ENCODE assay signal across 10 mouse cellular contexts in the genomic region with DNA sequence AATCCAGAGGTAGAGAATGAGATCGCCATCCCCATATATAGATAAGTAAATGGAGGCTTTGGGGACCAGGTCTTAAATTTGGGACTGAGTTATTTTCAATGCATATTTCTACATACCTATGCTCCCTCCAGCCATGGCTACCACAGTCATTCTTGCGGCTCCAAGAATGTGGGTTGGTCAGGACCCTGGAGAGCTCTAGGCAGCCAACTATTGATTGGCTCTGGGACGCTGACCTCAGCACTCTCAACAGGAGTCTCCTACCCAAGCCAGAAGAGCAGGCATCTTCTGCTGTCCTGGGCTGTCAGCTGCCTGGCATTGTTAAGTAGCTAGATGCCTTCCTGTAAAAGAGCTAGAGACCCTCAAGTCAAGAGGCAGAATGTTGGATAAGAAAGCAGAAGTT.
DNase-seq lines count a peak whose midpoint lies in the region; ATAC-seq lines count a peak whose summit lies in the region.
"Had no signal": no experiment of that assay in that cellular context is flagged by ENCODE, and none has a peak within 500 bp of the region (broad histone marks: within the 10 kb centered on the region; RNA-seq: fewer than 3 reads in every experiment).

No protein-coding gene starts in this region.

- H3K9me3 ChIP-seq in heart, embryonic 10.5 days = no peaks in the 10 kb centered on the region
- H3K9me3 ChIP-seq in neural tube, embryonic 15.5 days (replicated peaks) = no peaks in the 10 kb centered on the region
- H3K9me3 ChIP-seq in embryonic facial prominence, embryonic 14.5 days (ENCODE audit: control insufficient read depth, low read length) = no peaks in the 10 kb centered on the region
- H3K9me3 ChIP-seq: heart, embryonic 15.5 days; midbrain, embryonic 13.5 days had no signal

- no peak overlapping the region for H3K27ac ChIP-seq in heart, embryonic 10.5 days
- H3K27ac ChIP-seq in neural tube, embryonic 15.5 days (replicated peaks) = no peak overlapping the region
- no peak overlapping the region for H3K27ac ChIP-seq in embryonic facial prominence, embryonic 14.5 days (replicated peaks; ENCODE audit: low read depth, low read length)
- H3K27ac ChIP-seq: heart, embryonic 15.5 days; midbrain, embryonic 13.5 days had no signal

- peak; percentile 86 for DNase-seq in heart, embryonic 10.5 days (ENCODE audit: low spot score)
- no peak for DNase-seq in heart, adult 8-10 months (ENCODE audit: low spot score)
- peak; percentile 49 for DNase-seq in neural tube, embryonic 10.5 days (ENCODE audit: extremely low spot score, low spot score)
- DNase-seq in embryonic facial prominence, embryonic 14.5 days (ENCODE audit: low spot score) = peak; percentile 69
- DNase-seq in retina, embryonic 14.5 days (ENCODE audit: low spot score) = peak; percentile 79
- DNase-seq in right cerebral cortex, adult 18-20 months = no peak
- no peak for DNase-seq in cerebellum, adult 11 months

- ATAC-seq in neural tube, embryonic 15.5 days (ENCODE audit: low FRiP score) = no peak
- ATAC-seq in embryonic facial prominence, embryonic 14.5 days (ENCODE audit: low read depth) = no peak
- ATAC-seq: midbrain, embryonic 13.5 days had no signal

- no peak overlapping the region for H3K9ac ChIP-seq in neural tube, embryonic 15.5 days (replicated peaks)
- H3K9ac ChIP-seq in embryonic facial prominence, embryonic 14.5 days (ENCODE audit: low read depth, low read length) = no peak overlapping the region
- H3K9ac ChIP-seq: heart, embryonic 15.5 days; midbrain, embryonic 13.5 days had no signal

- H3K36me3 ChIP-seq in heart, embryonic 10.5 days = no peaks in the 10 kb centered on the region
- no peaks in the 10 kb centered on the region for H3K36me3 ChIP-seq in neural tube, embryonic 15.5 days
- H3K36me3 ChIP-seq in embryonic facial prominence, embryonic 14.5 days (ENCODE audit: control insufficient read depth, insufficient read depth, low read length) = no peaks in the 10 kb centered on the region
- H3K36me3 ChIP-seq: heart, embryonic 15.5 days; midbrain, embryonic 13.5 days had no signal

- no peak overlapping the region for H3K4me3 ChIP-seq in heart, embryonic 10.5 days
- H3K4me3 ChIP-seq in neural tube, embryonic 15.5 days (replicated peaks) = no peak overlapping the region
- no peak overlapping the region for H3K4me3 ChIP-seq in embryonic facial prominence, embryonic 14.5 days (ENCODE audit: low read depth, low read length)
- H3K4me3 ChIP-seq: heart, embryonic 15.5 days; midbrain, embryonic 13.5 days had no signal

- no peaks in the 10 kb centered on the region for H3K4me1 ChIP-seq in heart, embryonic 10.5 days
- H3K4me1 ChIP-seq in neural tube, embryonic 15.5 days = peaks cover 10% of the 10 kb centered on the region
- H3K4me1 ChIP-seq in embryonic facial prominence, embryonic 14.5 days (ENCODE audit: control insufficient read depth, insufficient read depth, low read length) = no peaks in the 10 kb centered on the region
- H3K4me1 ChIP-seq: heart, embryonic 15.5 days had no signal

- H3K4me2 ChIP-seq in neural tube, embryonic 15.5 days = no peak overlapping the region
- H3K4me2 ChIP-seq in embryonic facial prominence, embryonic 14.5 days (ENCODE audit: low read depth, low read length) = no peak overlapping the region
- H3K4me2 ChIP-seq: heart, embryonic 15.5 days; midbrain, embryonic 13.5 days had no signal

- peaks cover 8% of the 10 kb centered on the region for H3K27me3 ChIP-seq in heart, embryonic 10.5 days (ENCODE audit: insufficient read depth, poor library complexity, severe bottlenecking)
- H3K27me3 ChIP-seq in neural tube, embryonic 15.5 days (replicated peaks) = no peaks in the 10 kb centered on the region
- H3K27me3 ChIP-seq in embryonic facial prominence, embryonic 14.5 days (replicated peaks; ENCODE audit: control insufficient read depth, insufficient read depth, low read length) = no peaks in the 10 kb centered on the region
- H3K27me3 ChIP-seq: midbrain, embryonic 13.5 days had no signal

- WGBS in heart, embryonic 10.5 days = 5% methylated on average over 3 of the region's 3 CpGs
- WGBS in neural tube, embryonic 15.5 days = 16% methylated on average over 3 of the region's 3 CpGs
- WGBS in embryonic facial prominence, embryonic 14.5 days = 6% methylated on average over 3 of the region's 3 CpGs

Comparison
In these comparisons a context has a peak if more than half of its experiments do, and no peak if none do; other contexts are left out.
1. DNase-seq: peak in heart, embryonic 10.5 days (single experiment), neural tube, embryonic 10.5 days (single experiment), embryonic facial prominence, embryonic 14.5 days (single experiment) and retina, embryonic 14.5 days (single experiment); none in heart, adult 8-10 months (single experiment), right cerebral cortex, adult 18-20 months (single experiment) and cerebellum, adult 11 months (single experiment).